Mouse (Mus musculus) cerebellum, adult 2 months (tissue): ENCODE measurements around the gene Ugt1a8.

Experiments
- CTCF ChIP-seq: fragments of 200-500 bp; IDR thresholded peaks from 2 replicates; pipeline ENCODE4 v1.5.1; 2011; ENCODE audit warnings: low read depth, mild to moderate bottlenecking, control low read depth, low read length, moderate library complexity, borderline replicate concordance; ENCODE audit not compliant: insufficient read depth
- POLR2A ChIP-seq: fragments of 200-500 bp; IDR thresholded peaks from 2 replicates; pipeline ENCODE4 v1.6.1; 2011; ENCODE audit warnings: low read length, control low read depth, borderline replicate concordance; ENCODE audit not compliant: insufficient read depth

- TF ChIP-seq CTCF, result no peak
- no peak for TF ChIP-seq POLR2A
Observed at GRCm38 (mm10) chr1:88227482-88227881, 139.9 kb downstream of the Ugt1a8 start.
